Mouse (Mus musculus) thymus, adult 2 months (tissue): Measurements from ENCODE around the gene Vpreb1.

Source experiments
- CTCF ChIP-seq: fragments of 200-500 bp; IDR thresholded peaks from 2 replicates; pipeline ENCODE4 v1.5.1; 2012; ENCODE audit warnings: mild to moderate bottlenecking, control low read depth, low read length, moderate library complexity, borderline replicate concordance; ENCODE audit not compliant: control insufficient read depth, poor library complexity, insufficient read depth; ENCODE audit errors: extremely low read depth
- POLR2A ChIP-seq: fragments of 200-500 bp; IDR thresholded peaks from 2 replicates; pipeline ENCODE4 v1.6.1; 2012; ENCODE audit warnings: mild to moderate bottlenecking, low read length, control low read depth, moderate library complexity; ENCODE audit not compliant: control insufficient read depth, poor library complexity, insufficient read depth; ENCODE audit errors: extremely low read depth

GRCm38 (mm10) chr16:16852411-16852810, 18.2 kb downstream of the Vpreb1 start:
- TF ChIP-seq POLR2A: no peak
- TF ChIP-seq CTCF: no peak
